Mouse (Mus musculus): Measurements from ENCODE around the gene Ppp2r1b. TPM values are rescaled to one million over a fixed set of nuclear protein-coding genes. Genes with fewer than 3 reads are reported as not detected.
A peak's percentile ranks its signal among the peaks of the same experiment; 100 is the strongest.

Gene Ppp2r1b
- polyA plus RNA-seq, 1 experiment: 17.1 TPM

GRCm38 (mm10) chr9:50889964-50890363 lies 44.9 kb downstream of the Ppp2r1b start:
- H3K4me3 ChIP-seq (ENCODE audit: control insufficient read depth, insufficient read depth, low read length): no peak overlapping the region
- peaks cover 9% of the 10 kb centered on the region for H3K36me3 ChIP-seq (ENCODE audit: control insufficient read depth, insufficient read depth, low read length)
- H3K27ac ChIP-seq (ENCODE audit: control insufficient read depth, insufficient read depth, low read length): no peak overlapping the region
- TF ChIP-seq POLR2A (IDR thresholded peaks at IDR 0.05; ENCODE audit: control insufficient read depth, extremely low read depth, insufficient read depth, low read length, poor library complexity): no peak
- TF ChIP-seq CTCF (IDR thresholded peaks at IDR 0.05; ENCODE audit: borderline replicate concordance, control insufficient read depth, extremely low read depth, insufficient read depth, low read length, poor library complexity): no peak
- no peak for DNase-seq
- 90% methylated on average over 4 of the region's 4 CpGs for WGBS
- no peaks in the 10 kb centered on the region for H3K4me1 ChIP-seq (replicated peaks; ENCODE audit: control insufficient read depth, insufficient read depth, low read length)
- no peaks in the 10 kb centered on the region for H3K27me3 ChIP-seq (ENCODE audit: control insufficient read depth, insufficient read depth, low read length)

DNA sequence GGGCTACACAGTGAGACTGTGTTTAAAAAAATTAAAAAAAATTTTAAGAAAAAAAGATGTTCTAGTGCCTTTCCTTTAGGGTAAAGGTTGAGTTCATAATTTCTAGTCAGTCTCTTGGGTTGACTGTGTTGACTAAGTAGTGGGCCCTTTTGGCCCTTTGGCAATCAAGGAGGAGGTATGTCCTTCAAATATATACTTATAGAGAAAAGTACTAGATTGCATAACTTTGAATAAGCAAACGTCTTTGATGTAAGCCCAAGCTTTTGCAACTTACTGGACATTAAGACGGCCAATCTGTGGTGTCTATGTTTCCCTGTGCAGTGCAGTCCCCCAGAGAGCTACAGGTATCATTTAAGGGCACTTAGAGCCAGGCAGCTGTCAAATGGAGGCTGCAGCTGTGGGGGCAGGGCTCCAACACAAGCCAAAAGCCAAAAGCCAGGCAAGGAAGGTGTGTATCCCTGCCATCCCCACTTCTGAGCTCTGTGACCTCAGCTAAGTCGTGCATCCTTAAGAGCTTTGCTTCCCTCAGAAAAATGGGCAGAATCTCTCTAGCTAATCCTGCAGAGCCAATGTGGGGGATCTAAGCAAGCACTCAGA lies 45.5 kb downstream of the Ppp2r1b start:
- WGBS: 96% methylated on average over 3 of the region's 3 CpGs
- H3K27me3 ChIP-seq (ENCODE audit: control insufficient read depth, insufficient read depth, low read length): no peaks in the 10 kb centered on the region
- peaks cover 16% of the 10 kb centered on the region for H3K36me3 ChIP-seq (ENCODE audit: control insufficient read depth, insufficient read depth, low read length)
- TF ChIP-seq CTCF (IDR thresholded peaks at IDR 0.05; ENCODE audit: borderline replicate concordance, control insufficient read depth, extremely low read depth, insufficient read depth, low read length, poor library complexity) (no peak), POLR2A (IDR thresholded peaks at IDR 0.05; ENCODE audit: control insufficient read depth, extremely low read depth, insufficient read depth, low read length, poor library complexity) (no peak)
- H3K27ac ChIP-seq (ENCODE audit: control insufficient read depth, insufficient read depth, low read length): no peak overlapping the region
- no peak for DNase-seq
- no peaks in the 10 kb centered on the region for H3K4me1 ChIP-seq (replicated peaks; ENCODE audit: control insufficient read depth, insufficient read depth, low read length)
- H3K4me3 ChIP-seq (ENCODE audit: control insufficient read depth, insufficient read depth, low read length): no peak overlapping the region

GRCm38 (mm10) chr9:50893665-50894064 lies 48.6 kb downstream of the Ppp2r1b start:
- no peak overlapping the region for H3K4me3 ChIP-seq (ENCODE audit: control insufficient read depth, insufficient read depth, low read length)
- DNase-seq: no peak
- peaks cover 45% of the 10 kb centered on the region for H3K36me3 ChIP-seq (ENCODE audit: control insufficient read depth, insufficient read depth, low read length)
- H3K27me3 ChIP-seq (ENCODE audit: control insufficient read depth, insufficient read depth, low read length): no peaks in the 10 kb centered on the region
- 97% methylated on average over 4 of the region's 4 CpGs for WGBS
- no peaks in the 10 kb centered on the region for H3K4me1 ChIP-seq (replicated peaks; ENCODE audit: control insufficient read depth, insufficient read depth, low read length)
- H3K27ac ChIP-seq (ENCODE audit: control insufficient read depth, insufficient read depth, low read length): no peak overlapping the region
- no peak for TF ChIP-seq CTCF (IDR thresholded peaks at IDR 0.05; ENCODE audit: borderline replicate concordance, control insufficient read depth, extremely low read depth, insufficient read depth, low read length, poor library complexity)
- TF ChIP-seq POLR2A (IDR thresholded peaks at IDR 0.05; ENCODE audit: control insufficient read depth, extremely low read depth, insufficient read depth, low read length, poor library complexity): no peak

- no peak overlapping the region for H3K27ac ChIP-seq (ENCODE audit: control insufficient read depth, insufficient read depth, low read length)
- WGBS: 93% methylated on average over 7 of the region's 7 CpGs
- H3K4me1 ChIP-seq (replicated peaks; ENCODE audit: control insufficient read depth, insufficient read depth, low read length): peaks cover 6% of the 10 kb centered on the region
- no peak for TF ChIP-seq POLR2A (IDR thresholded peaks at IDR 0.05; ENCODE audit: control insufficient read depth, extremely low read depth, insufficient read depth, low read length, poor library complexity)
- no peak for TF ChIP-seq CTCF (IDR thresholded peaks at IDR 0.05; ENCODE audit: borderline replicate concordance, control insufficient read depth, extremely low read depth, insufficient read depth, low read length, poor library complexity)
- H3K36me3 ChIP-seq (ENCODE audit: control insufficient read depth, insufficient read depth, low read length): peaks cover 33% of the 10 kb centered on the region
- H3K4me3 ChIP-seq (ENCODE audit: control insufficient read depth, insufficient read depth, low read length): no peak overlapping the region
- no peaks in the 10 kb centered on the region for H3K27me3 ChIP-seq (ENCODE audit: control insufficient read depth, insufficient read depth, low read length)
- DNase-seq: no peak
Observed at GRCm38 (mm10) chr9:50900026-50900920, 55.2 kb downstream of the Ppp2r1b start.

GRCm38 (mm10) chr9:50904196-50904847 lies 59.2 kb downstream of the Ppp2r1b start:
- no peak for DNase-seq
- 52% methylated on average over 6 of the region's 6 CpGs for WGBS
- peak overlapping the region; percentile 62; the same call in 1 of the 2 replicates for H3K27ac ChIP-seq (ENCODE audit: control insufficient read depth, insufficient read depth, low read length)
- TF ChIP-seq CTCF (IDR thresholded peaks at IDR 0.05; ENCODE audit: borderline replicate concordance, control insufficient read depth, extremely low read depth, insufficient read depth, low read length, poor library complexity) (no peak), POLR2A (IDR thresholded peaks at IDR 0.05; ENCODE audit: control insufficient read depth, extremely low read depth, insufficient read depth, low read length, poor library complexity) (no peak)
- peaks cover 12% of the 10 kb centered on the region for H3K4me1 ChIP-seq (replicated peaks; ENCODE audit: control insufficient read depth, insufficient read depth, low read length)
- no peaks in the 10 kb centered on the region for H3K36me3 ChIP-seq (ENCODE audit: control insufficient read depth, insufficient read depth, low read length)
- no peaks in the 10 kb centered on the region for H3K27me3 ChIP-seq (ENCODE audit: control insufficient read depth, insufficient read depth, low read length)
- no peak overlapping the region for H3K4me3 ChIP-seq (ENCODE audit: control insufficient read depth, insufficient read depth, low read length)

DNA sequence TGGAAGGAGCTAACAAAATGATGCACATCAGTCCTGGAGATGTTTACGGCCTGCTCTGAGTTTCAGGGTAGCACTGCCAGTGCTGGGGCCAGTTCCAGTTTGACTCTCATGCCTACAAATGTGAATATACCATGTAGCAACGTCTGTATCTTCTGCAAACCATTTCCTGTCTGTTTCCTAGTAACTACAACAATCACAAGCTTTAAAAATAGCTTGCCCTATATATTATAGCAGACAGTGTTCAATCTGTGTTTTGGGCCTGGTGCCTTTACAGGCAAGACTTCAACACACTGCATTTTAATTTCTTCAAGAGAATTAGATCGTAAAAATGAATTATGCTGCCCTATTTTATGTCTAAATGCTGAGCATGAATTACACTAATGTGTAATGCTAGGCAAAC lies 60.2 kb downstream of the Ppp2r1b start:
- WGBS: 40% methylated on average over 3 of the region's 3 CpGs
- DNase-seq: no peak

More for the DNA sequence above, 60.2 kb downstream of the Ppp2r1b start:
- Histone ChIP-seq H3K4me3 (ENCODE audit: control insufficient read depth, insufficient read depth, low read length) (no peak overlapping the region), H3K27me3 (ENCODE audit: control insufficient read depth, insufficient read depth, low read length) (no peaks in the 10 kb centered on the region), H3K27ac (ENCODE audit: control insufficient read depth, insufficient read depth, low read length) (peak overlapping the region; percentile 47), H3K4me1 (replicated peaks; ENCODE audit: control insufficient read depth, insufficient read depth, low read length) (peaks cover 12% of the 10 kb centered on the region), H3K36me3 (ENCODE audit: control insufficient read depth, insufficient read depth, low read length) (no peaks in the 10 kb centered on the region; the same call in 1 of the 2 replicates)
- TF ChIP-seq CTCF (IDR thresholded peaks at IDR 0.05; ENCODE audit: borderline replicate concordance, control insufficient read depth, extremely low read depth, insufficient read depth, low read length, poor library complexity) (no peak), POLR2A (IDR thresholded peaks at IDR 0.05; ENCODE audit: control insufficient read depth, extremely low read depth, insufficient read depth, low read length, poor library complexity) (no peak)

Measured in thymus, adult 2 months (tissue).